Mouse (Mus musculus): ENCODE results near the gene Slc6a3.

DNA sequence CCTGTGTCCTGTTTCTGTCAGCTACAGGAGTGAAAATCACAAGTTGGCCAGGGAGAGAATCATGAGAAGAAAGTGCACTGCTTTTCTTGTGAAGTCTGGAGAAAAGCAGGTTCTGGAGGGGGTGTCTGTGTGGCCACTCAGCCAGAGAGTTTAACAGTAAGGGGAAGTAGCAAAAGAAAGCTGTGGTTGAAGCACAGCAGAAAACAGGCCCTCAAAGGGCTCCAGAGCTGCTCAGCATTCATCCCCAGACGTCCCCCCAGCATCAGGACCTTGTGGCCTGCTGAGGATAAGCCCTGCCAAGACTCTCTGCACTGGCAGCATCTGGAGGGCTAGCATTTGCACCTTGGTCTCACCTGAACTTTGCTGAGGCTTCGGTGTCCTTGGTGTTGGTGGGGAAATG is 56.0 kb downstream of the Slc6a3 start:
- TF ChIP-seq CTCF (conservative IDR thresholded peaks at IDR 0.05; ENCODE audit: low read length): no peak
- TF ChIP-seq NANOG (IDR thresholded peaks at IDR 0.05; ENCODE audit: borderline replicate concordance, low read length): no peak
- no peak for TF ChIP-seq POU5F1 (IDR thresholded peaks at IDR 0.05; ENCODE audit: borderline replicate concordance, low read length)

Data from E14TG2a.4 (cell line).